Comparison of ENCODE assay signal across 9 mouse cellular contexts in the genomic region with DNA sequence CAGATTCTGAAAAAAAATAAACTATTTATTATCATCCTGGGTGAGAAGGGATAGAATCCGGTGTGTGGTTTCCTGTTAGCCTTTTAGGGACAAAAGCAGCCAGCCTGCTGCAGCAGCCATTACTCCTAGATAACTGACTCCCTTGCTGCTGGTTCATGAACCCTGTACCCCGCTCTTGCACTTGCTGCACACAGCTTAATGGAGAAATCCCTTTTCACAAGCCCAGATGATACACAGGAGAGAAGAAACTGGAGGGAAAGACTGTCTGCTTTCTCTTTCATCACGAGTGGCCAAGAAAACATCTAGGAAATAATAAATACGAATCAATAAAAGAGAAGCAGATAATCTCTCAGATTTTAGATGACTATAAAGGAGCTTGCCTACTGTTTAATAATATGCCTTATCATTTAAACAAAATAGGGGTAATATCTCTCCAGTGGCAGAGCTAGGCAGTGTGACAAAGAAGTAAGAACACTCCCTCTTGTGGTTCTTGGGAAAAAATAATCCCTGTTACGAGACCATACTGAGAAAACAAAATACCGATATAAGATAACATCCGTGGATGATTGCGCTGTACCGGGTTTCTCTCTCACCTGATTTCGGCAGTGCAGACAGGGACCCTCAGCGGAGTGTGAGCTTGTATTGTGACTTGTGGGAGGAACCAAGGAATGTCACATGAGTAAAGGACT.
DNase-seq lines count a peak whose midpoint lies in the region; ATAC-seq and TF ChIP-seq lines count a peak whose summit lies in the region.
"Had no signal": no experiment of that assay in that cellular context is flagged by ENCODE, and none has a peak within 500 bp of the region (broad histone marks: within the 10 kb centered on the region; RNA-seq: fewer than 3 reads in every experiment).

No protein-coding gene starts in this region.

- no peaks in the 10 kb centered on the region for H3K4me1 ChIP-seq in hindbrain, embryonic 12.5 days
- no peaks in the 10 kb centered on the region for H3K4me1 ChIP-seq in hindbrain, embryonic 11.5 days (replicated peaks; ENCODE audit: control insufficient read depth, insufficient read depth, low read length)
- no peaks in the 10 kb centered on the region; the same call in 1 of the 2 replicates for H3K4me1 ChIP-seq in bone marrow, adult 2 months (ENCODE audit: control insufficient read depth, insufficient read depth, low read length)
- no peaks in the 10 kb centered on the region for H3K4me1 ChIP-seq in intestine, embryonic 15.5 days (replicated peaks)

- no peaks in the 10 kb centered on the region for H3K36me3 ChIP-seq in hindbrain, embryonic 12.5 days
- no peaks in the 10 kb centered on the region for H3K36me3 ChIP-seq in hindbrain, embryonic 11.5 days (ENCODE audit: control insufficient read depth, insufficient read depth, low read length)
- no peaks in the 10 kb centered on the region for H3K36me3 ChIP-seq in intestine, embryonic 15.5 days

- TF ChIP-seq POLR2A in bone marrow, adult 2 months (IDR thresholded peaks at IDR 0.05; ENCODE audit: borderline replicate concordance, control insufficient read depth, low read depth, low read length) = no peak

- H3K27me3 ChIP-seq in hindbrain, embryonic 12.5 days = no peaks in the 10 kb centered on the region
- no peaks in the 10 kb centered on the region for H3K27me3 ChIP-seq in hindbrain, embryonic 11.5 days (ENCODE audit: control insufficient read depth, insufficient read depth, low read length)
- H3K27me3 ChIP-seq in intestine, embryonic 15.5 days (replicated peaks) = no peaks in the 10 kb centered on the region

- H3K9ac ChIP-seq in hindbrain, embryonic 12.5 days = no peak overlapping the region
- H3K9ac ChIP-seq in hindbrain, embryonic 11.5 days (ENCODE audit: low read depth, low read length) = no peak overlapping the region
- no peak overlapping the region for H3K9ac ChIP-seq in intestine, embryonic 15.5 days

- no peak overlapping the region for H3K27ac ChIP-seq in hindbrain, embryonic 12.5 days
- no peak overlapping the region for H3K27ac ChIP-seq in hindbrain, embryonic 11.5 days (ENCODE audit: low read depth, low read length)
- no peak overlapping the region for H3K27ac ChIP-seq in bone marrow, adult 2 months (ENCODE audit: control insufficient read depth, insufficient read depth, low read depth, low read length, poor library complexity)
- no peak overlapping the region for H3K27ac ChIP-seq in intestine, embryonic 15.5 days

- no peaks in the 10 kb centered on the region for H3K9me3 ChIP-seq in hindbrain, embryonic 12.5 days (replicated peaks)
- no peaks in the 10 kb centered on the region for H3K9me3 ChIP-seq in hindbrain, embryonic 11.5 days (ENCODE audit: control insufficient read depth, low read length)
- no peaks in the 10 kb centered on the region for H3K9me3 ChIP-seq in intestine, embryonic 15.5 days

- no peak for ATAC-seq in hindbrain, embryonic 12.5 days (ENCODE audit: low FRiP score)
- no peak for ATAC-seq in hindbrain, embryonic 11.5 days (ENCODE audit: low FRiP score)
- ATAC-seq in intestine, embryonic 15.5 days = peak; percentile 71; the same call in 1 of the 2 replicates
- ATAC-seq: activated CD4-positive, CD25-positive, alpha-beta regulatory T cell, adult 4 months had no signal

- DNase-seq in hindbrain, embryonic 11.5 days (ENCODE audit: low spot score) = no peak
- DNase-seq in 3T3-L1 (ENCODE audit: low read depth, low spot score) = peak; percentile 56
- DNase-seq in urinary bladder, postnatal 25 days (ENCODE audit: low spot score) = no peak
- no peak for DNase-seq in gastrocnemius, postnatal 10 days
- no peak for DNase-seq in layer of hippocampus, adult 8-10 months (ENCODE audit: low spot score in 2 of 2)

- no peak overlapping the region for H3K4me3 ChIP-seq in hindbrain, embryonic 12.5 days
- H3K4me3 ChIP-seq in hindbrain, embryonic 11.5 days (ENCODE audit: low read depth, low read length) = no peak overlapping the region
- H3K4me3 ChIP-seq in bone marrow, adult 2 months (replicated peaks; ENCODE audit: control insufficient read depth, low read depth, low read length) = peak overlapping the region; percentile 21
- no peak overlapping the region for H3K4me3 ChIP-seq in intestine, embryonic 15.5 days (replicated peaks)

- WGBS in hindbrain, embryonic 12.5 days = 76% methylated on average over 11 of the region's 11 CpGs
- 77% methylated on average over 11 of the region's 11 CpGs for WGBS in hindbrain, embryonic 11.5 days
- 11% methylated on average over 11 of the region's 11 CpGs for WGBS in bone marrow, adult 2 months
- WGBS in intestine, embryonic 15.5 days = 52% methylated on average over 11 of the region's 11 CpGs

- 0 out of 2 replicates have a peak overlapping the region, but pooled peaks have one; percentile 13 for H3K4me2 ChIP-seq in hindbrain, embryonic 12.5 days (replicated peaks)
- H3K4me2 ChIP-seq in hindbrain, embryonic 11.5 days (replicated peaks; ENCODE audit: low read depth, low read length) = no peak overlapping the region
- peak overlapping the region; percentile 40 for H3K4me2 ChIP-seq in intestine, embryonic 15.5 days (replicated peaks)

- no peak for TF ChIP-seq CTCF in bone marrow, adult 2 months (IDR thresholded peaks at IDR 0.05; ENCODE audit: control insufficient read depth, insufficient read depth, low read length)
